Mouse (Mus musculus): ENCODE data around the gene Fam83c. TPM values are rescaled to one million over a fixed set of nuclear protein-coding genes. Genes with fewer than 3 reads are reported as not detected.

Fam83c gene
- total RNA-seq (2023): 0.47 TPM

DNA sequence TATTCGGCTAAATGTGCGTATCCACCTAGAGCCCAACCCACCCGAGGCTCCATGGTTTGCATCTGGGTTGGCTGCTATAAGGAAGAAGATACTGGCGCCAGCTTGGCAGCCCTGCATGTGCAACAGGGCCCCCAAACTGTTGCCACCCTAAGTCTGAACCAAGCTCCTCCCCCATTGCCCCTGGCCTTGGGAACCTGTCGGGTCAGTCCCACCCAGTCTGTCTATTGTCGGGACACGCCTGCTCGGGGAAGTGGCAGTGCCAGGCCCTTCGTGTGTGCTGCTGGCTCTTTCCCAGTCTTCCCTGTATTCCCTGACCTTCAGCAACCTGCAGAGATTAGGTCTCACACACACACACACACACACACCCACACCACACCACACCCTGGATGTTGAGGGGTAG is at the start of gene Fam83c:
Gene Fam83c, minus strand, starts transcription at position 123 of the 400 bp plus-strand sequence.

DNA sequence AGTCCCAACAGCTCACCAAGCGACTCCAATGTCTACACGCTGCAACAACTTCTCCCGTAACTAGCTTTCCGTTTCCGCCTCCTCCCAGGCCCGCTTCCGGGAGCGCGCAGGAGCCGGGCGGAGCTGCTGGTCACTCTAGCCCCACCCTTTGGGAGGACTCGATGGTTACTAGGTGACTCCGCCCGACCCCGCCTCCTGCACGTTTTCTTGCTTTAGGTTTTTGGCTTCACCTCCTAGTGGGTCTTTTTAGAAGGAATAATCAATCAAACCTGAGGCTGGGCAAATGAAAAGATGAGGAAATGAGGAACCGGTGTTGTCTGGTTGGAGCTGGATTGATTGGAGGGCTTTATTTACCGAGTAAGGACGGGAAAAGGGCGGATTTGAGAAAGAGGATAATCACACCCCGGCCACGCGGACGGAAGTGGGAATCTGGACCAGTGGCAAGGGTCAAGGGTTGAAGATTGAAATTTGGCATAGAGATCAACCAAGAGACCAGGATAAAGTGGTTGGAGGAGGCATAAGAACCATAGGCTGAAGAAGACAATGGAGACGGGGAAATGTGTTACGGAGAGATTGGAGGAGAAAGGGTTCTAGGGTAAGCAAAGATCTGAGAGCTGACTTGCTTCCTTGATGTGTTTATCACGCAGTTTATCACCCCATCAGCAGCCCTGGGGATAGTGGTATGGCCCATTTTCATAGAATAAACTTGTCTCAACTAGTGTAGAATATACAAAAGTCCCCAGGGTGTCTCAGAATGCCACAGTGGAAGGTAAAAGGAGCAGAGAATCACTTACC is 7.8 kb downstream of the Fam83c start, which contains the start of gene Eif6:
Gene Eif6, minus strand, starts transcription at position 296 of the 795 bp plus-strand sequence.

DNA sequence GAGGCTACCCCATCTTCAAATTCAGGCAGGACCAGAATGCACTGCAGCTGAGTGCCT is 15.4 kb downstream of the Fam83c start, which contains the start of gene BC029722:
Gene BC029722, minus strand, starts transcription at position 35 of the 57 bp plus-strand sequence.

Other genes starting within 250 kb of the Fam83c start
- gene Gss, start 242.0 kb downstream of the Fam83c start, total RNA-seq (2023): 11.2 TPM
- gene Myh7b, start 223.6 kb downstream of the Fam83c start, total RNA-seq (2023): not detected
- gene Trpc4ap, start 142.5 kb downstream of the Fam83c start, total RNA-seq (2023): 194 TPM
- gene Edem2, start 105.4 kb downstream of the Fam83c start, total RNA-seq (2023): 33.6 TPM
- gene Gm17581, start 99.0 kb downstream of the Fam83c start, total RNA-seq (2023): not detected
- gene Procr, start 83.7 kb downstream of the Fam83c start, total RNA-seq (2023): not detected
- not detected for gene Mmp24, start 59.5 kb downstream of the Fam83c start, total RNA-seq (2023)
- gene BC029722, start 15.4 kb downstream of the Fam83c start, total RNA-seq (2023): 26.0 TPM
- gene Eif6, start 7.9 kb downstream of the Fam83c start, total RNA-seq (2023): 144 TPM
- gene Uqcc1, start 95.5 kb upstream of the Fam83c start, total RNA-seq (2023): 44.3 TPM
- not detected for gene Gm15557, start 105.9 kb upstream of the Fam83c start, total RNA-seq (2023)
- gene Gdf5, start 110.5 kb upstream of the Fam83c start, total RNA-seq (2023): not detected
- 42.1 TPM for gene Cep250, start 121.6 kb upstream of the Fam83c start, total RNA-seq (2023)
- gene 6430550D23Rik, start 173.1 kb upstream of the Fam83c start, total RNA-seq (2023): 1.7 TPM
- 58.9 TPM for gene Ergic3, start 173.2 kb upstream of the Fam83c start, total RNA-seq (2023)
- not detected for gene Fer1l4, start 218.1 kb upstream of the Fam83c start, total RNA-seq (2023)
- gene Spag4, start 230.3 kb upstream of the Fam83c start, total RNA-seq (2023): 5.2 TPM

All from CD4-positive naive resting alpha-beta T cell, adult 57 days (primary cell).